Mouse (Mus musculus) thymus, postnatal 25 days (tissue): Measurements from ENCODE around the gene Pald1.

ENCODE experiments used
- DNase-seq: peaks from one replicate; pipeline ENCODE4 v3.0.0; 2022

The Pald1 gene

GRCm38 (mm10) chr10:61273844-61274215 lies 109.5 kb downstream of the Pald1 start:
- DNase-seq, result no peak

GRCm38 (mm10) chr10:61273081-61273843 lies 110.1 kb downstream of the Pald1 start, which contains the start of gene Adamts14:
Gene Adamts14 (minus strand): TSS chr10:61273438.
- peak; percentile 23 for DNase-seq

GRCm38 (mm10) chr10:61272631-61273030 lies 110.7 kb downstream of the Pald1 start:
- DNase-seq, result no peak

- DNase-seq, result no peak
Observed at GRCm38 (mm10) chr10:61272089-61272626, 111.2 kb downstream of the Pald1 start.
